Comparison of ENCODE assay signal across 9 mouse cellular contexts in the genomic region with DNA sequence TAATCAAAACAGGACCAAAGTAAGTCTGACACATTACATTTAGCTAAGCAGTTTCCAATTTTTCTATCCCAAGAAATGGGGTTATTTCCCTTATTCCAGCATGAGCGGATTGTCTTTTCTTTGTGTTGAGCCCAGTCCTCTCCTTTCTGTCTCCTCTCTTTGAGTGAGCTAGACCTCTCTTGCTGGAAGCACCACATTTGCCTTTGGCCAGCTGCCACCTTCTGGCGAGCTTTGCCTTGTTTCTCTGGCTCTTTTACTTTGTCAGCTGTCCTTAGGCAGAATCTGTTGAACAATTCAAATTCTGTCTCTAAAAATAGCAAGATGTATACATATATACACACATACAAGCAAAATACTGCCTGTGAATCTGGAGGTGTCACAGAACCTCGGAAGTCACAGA.
DNase-seq lines count a peak whose midpoint lies in the region; ATAC-seq and TF ChIP-seq lines count a peak whose summit lies in the region.
"Had no signal": no experiment of that assay in that cellular context is flagged by ENCODE, and none has a peak within 500 bp of the region (broad histone marks: within the 10 kb centered on the region; RNA-seq: fewer than 3 reads in every experiment).

No protein-coding gene starts in this region.

- no peak overlapping the region for H3K27ac ChIP-seq in forebrain, embryonic 13.5 days
- H3K27ac ChIP-seq in forebrain, embryonic 12.5 days = no peak overlapping the region
- H3K27ac ChIP-seq in midbrain, embryonic 16.5 days (ENCODE audit: low read length) = no peak overlapping the region
- H3K27ac ChIP-seq: embryonic facial prominence, embryonic 13.5 days had no signal

- H3K4me2 ChIP-seq in forebrain, embryonic 13.5 days = no peak overlapping the region
- H3K4me2 ChIP-seq in forebrain, embryonic 12.5 days = no peak overlapping the region
- no peak overlapping the region for H3K4me2 ChIP-seq in midbrain, embryonic 16.5 days (ENCODE audit: low read length)
- H3K4me2 ChIP-seq: embryonic facial prominence, embryonic 13.5 days had no signal

- TF ChIP-seq POLR2A in lung, adult 2 months (IDR thresholded peaks at IDR 0.05; ENCODE audit: borderline replicate concordance, extremely low read depth, low read depth, low read length) = no peak

- 63% methylated on average over 3 of the region's 3 CpGs for WGBS in forebrain, embryonic 13.5 days
- WGBS in forebrain, embryonic 12.5 days = 77% methylated on average over 3 of the region's 3 CpGs
- 54% methylated on average over 3 of the region's 3 CpGs for WGBS in lung, adult 2 months
- WGBS in midbrain, embryonic 16.5 days = 86% methylated on average over 3 of the region's 3 CpGs

- H3K27me3 ChIP-seq in forebrain, embryonic 13.5 days = no peaks in the 10 kb centered on the region
- H3K27me3 ChIP-seq in forebrain, embryonic 12.5 days = no peaks in the 10 kb centered on the region
- H3K27me3 ChIP-seq in midbrain, embryonic 16.5 days (ENCODE audit: control insufficient read depth, insufficient read depth, low read depth, low read length) = no peaks in the 10 kb centered on the region
- H3K27me3 ChIP-seq: embryonic facial prominence, embryonic 13.5 days had no signal

- no peak overlapping the region for H3K4me3 ChIP-seq in forebrain, embryonic 13.5 days
- H3K4me3 ChIP-seq in forebrain, embryonic 12.5 days (replicated peaks) = no peak overlapping the region
- H3K4me3 ChIP-seq in lung, adult 2 months (replicated peaks; ENCODE audit: extremely low read depth, low read depth, low read length) = no peak overlapping the region
- no peak overlapping the region for H3K4me3 ChIP-seq in midbrain, embryonic 16.5 days (ENCODE audit: low read depth, low read length)
- H3K4me3 ChIP-seq: embryonic facial prominence, embryonic 13.5 days had no signal

- ATAC-seq in forebrain, embryonic 13.5 days = peak; percentile 68; the same call in 1 of the 2 replicates
- no peak for ATAC-seq in forebrain, embryonic 12.5 days (ENCODE audit: low FRiP score)
- no peak for ATAC-seq in midbrain, embryonic 16.5 days

- no peak overlapping the region for H3K9ac ChIP-seq in forebrain, embryonic 13.5 days
- no peak overlapping the region for H3K9ac ChIP-seq in forebrain, embryonic 12.5 days
- no peak overlapping the region for H3K9ac ChIP-seq in midbrain, embryonic 16.5 days (ENCODE audit: low read depth, low read length)
- H3K9ac ChIP-seq: embryonic facial prominence, embryonic 13.5 days had no signal

- no peaks in the 10 kb centered on the region for H3K9me3 ChIP-seq in forebrain, embryonic 13.5 days (replicated peaks)
- H3K9me3 ChIP-seq in forebrain, embryonic 12.5 days = no peaks in the 10 kb centered on the region
- H3K9me3 ChIP-seq in midbrain, embryonic 16.5 days (replicated peaks; ENCODE audit: control insufficient read depth, low read length, poor library complexity, severe bottlenecking) = no peaks in the 10 kb centered on the region
- H3K9me3 ChIP-seq: embryonic facial prominence, embryonic 13.5 days had no signal

- H3K4me1 ChIP-seq in forebrain, embryonic 13.5 days = no peaks in the 10 kb centered on the region
- H3K4me1 ChIP-seq in forebrain, embryonic 12.5 days = no peaks in the 10 kb centered on the region
- no peaks in the 10 kb centered on the region; the same call in 1 of the 2 replicates for H3K4me1 ChIP-seq in lung, adult 2 months (ENCODE audit: control insufficient read depth, insufficient read depth, low read length)
- H3K4me1 ChIP-seq in midbrain, embryonic 16.5 days (ENCODE audit: control insufficient read depth, insufficient read depth, low read length) = no peaks in the 10 kb centered on the region
- H3K4me1 ChIP-seq: embryonic facial prominence, embryonic 13.5 days had no signal

- DNase-seq in urinary bladder, postnatal 14 days (ENCODE audit: low spot score) = peak; percentile 44
- no peak for DNase-seq in urinary bladder, adult 18-20 months (ENCODE audit: low spot score in 2 of 2)
- peak; percentile 68 to 72 for DNase-seq in heart, postnatal 10 days
- peak; percentile 34 for DNase-seq in lung, adult 2 months
- no peak for DNase-seq in thymus, adult 18-20 months

- intact Hi-C loops in heart, postnatal 10 days (cut with DNase I) = no loop called here

- H3K36me3 ChIP-seq in forebrain, embryonic 13.5 days (ENCODE audit: poor library complexity, severe bottlenecking) = no peaks in the 10 kb centered on the region
- no peaks in the 10 kb centered on the region for H3K36me3 ChIP-seq in forebrain, embryonic 12.5 days (replicated peaks)
- H3K36me3 ChIP-seq in midbrain, embryonic 16.5 days (ENCODE audit: control insufficient read depth, insufficient read depth, low read length) = 0 out of 2 replicates have a peak, but pooled peaks cover 3% of the 10 kb centered on the region

- TF ChIP-seq CTCF in lung, adult 2 months (IDR thresholded peaks at IDR 0.05; ENCODE audit: insufficient read depth, low read length) = peak; percentile 30; the same call in 1 of the 2 replicates

Comparison
In these comparisons a context has a peak if more than half of its experiments do, and no peak if none do; other contexts are left out.
1. DNase-seq: peak in urinary bladder, postnatal 14 days (single experiment), heart, postnatal 10 days (2 of 2) and lung, adult 2 months (single experiment); none in urinary bladder, adult 18-20 months (0 of 2) and thymus, adult 18-20 months (0 of 2).